ENCODE assay signal across 12 mouse cellular contexts in the genomic region with DNA sequence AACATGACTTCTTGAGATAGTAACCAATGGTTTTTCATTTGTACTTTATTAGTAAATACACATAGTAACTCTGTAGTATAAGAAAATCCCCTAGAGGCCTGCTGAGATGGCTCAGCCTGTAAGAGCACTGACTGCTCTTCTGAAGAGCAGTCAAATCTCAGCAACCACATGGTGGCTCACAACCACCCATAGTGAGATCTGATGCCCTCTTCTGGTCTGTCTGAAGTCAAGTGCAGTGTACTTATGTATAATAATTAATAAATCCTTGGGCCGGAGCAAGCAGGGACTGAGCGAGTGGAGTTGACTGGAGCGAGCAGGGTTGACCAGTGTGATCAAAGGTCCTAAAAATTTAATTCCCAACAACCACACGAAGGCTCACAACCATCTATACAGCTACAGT. TPM values are rescaled to one million over a fixed set of nuclear protein-coding genes. Genes with fewer than 3 reads are reported as not detected.
A peak's percentile ranks its signal among the peaks of the same experiment; 100 is the strongest.
DNase-seq lines count a peak whose midpoint lies in the region; ATAC-seq and TF ChIP-seq lines count a peak whose summit lies in the region.
"Had no signal": no experiment of that assay in that cellular context is flagged by ENCODE, and none has a peak within 500 bp of the region (broad histone marks: within the 10 kb centered on the region; RNA-seq: fewer than 3 reads in every experiment).

No protein-coding gene starts in this region.

- intact Hi-C loops in left cerebral cortex, adult 2 months (cut with DNase I): no loop called here
- intact Hi-C loops in left cerebral cortex, postnatal 36 days (cut with DNase I): no loop called here

- 0 out of 2 replicates have a peak, but pooled peaks have one; percentile 23 for ATAC-seq in neutrophil, adult 5-6 weeks (ENCODE audit: extremely low read depth, insufficient number of reproducible peaks, low FRiP score, poor library complexity, severe bottlenecking)

- H3K4me3 ChIP-seq in left cerebral cortex, adult 2 months: no peak overlapping the region
- H3K4me3 ChIP-seq: neural tube, embryonic 15.5 days had no signal

- peak; percentile 7 for DNase-seq in adrenal gland, postnatal 10 days
- DNase-seq in adrenal gland, postnatal 25 days: no peak
- DNase-seq in left cerebral cortex, adult 2 months (ENCODE audit: extremely low spot score in 1 of 2, low spot score in 2 of 2): no peak
- no peak for DNase-seq in left cerebral cortex, postnatal 36 days (ENCODE audit: low spot score in 2 of 2)
- DNase-seq in adipocyte (ENCODE audit: low spot score): peak; percentile 11
- DNase-seq in testis, postnatal 10 days (ENCODE audit: low spot score): no peak
- no peak for DNase-seq in thymus, postnatal 36 days
- DNase-seq: cerebellum, adult 9-11 months; gastrocnemius, postnatal 25 days; heart, postnatal 4 days had no signal

- TF ChIP-seq CTCF in left cerebral cortex, adult 2 months (IDR thresholded peaks at IDR 0.05): peak; percentile 23

- no peak overlapping the region for H3K27ac ChIP-seq in left cerebral cortex, adult 2 months
- H3K27ac ChIP-seq: neural tube, embryonic 15.5 days had no signal

RNA-seq across cellular contexts. Expression of a gene that starts 11.7 kb away (rescaled TPM):
- 10 to 100 TPM; 20.3 to 21.7 TPM for total RNA-seq in adrenal gland, postnatal 10 days (2021)
- 19.8 and 23.9 TPM in 2 replicates for total RNA-seq in adrenal gland, postnatal 25 days (2021)
- total RNA-seq in left cerebral cortex, adult 2 months (2021): 10 to 100 TPM; 31.7 to 35.2 TPM
- 10 to 100 TPM; 28.8 to 38.9 TPM for total RNA-seq in left cerebral cortex, postnatal 36 days (2021)
- 29.3 and 32.6 TPM in 2 replicates for total RNA-seq in neutrophil, adult 5-6 weeks (2017)

RNA-seq across cellular contexts. Expression of a gene that starts 27.8 kb away (rescaled TPM):
- 10 to 100 TPM; 19.1 to 22.1 TPM for total RNA-seq in adrenal gland, postnatal 10 days (2021)
- 21.6 and 23.3 TPM in 2 replicates for total RNA-seq in adrenal gland, postnatal 25 days (2021)
- 10 to 100 TPM; 44.4 to 49.2 TPM for total RNA-seq in left cerebral cortex, adult 2 months (2021)
- 10 to 100 TPM; 49.4 to 54.4 TPM for total RNA-seq in left cerebral cortex, postnatal 36 days (2021)
- 17.9 and 18.5 TPM in 2 replicates for total RNA-seq in neutrophil, adult 5-6 weeks (2017)

RNA-seq across cellular contexts. Expression of a gene that starts 27.8 kb away (rescaled TPM):
- total RNA-seq in adrenal gland, postnatal 10 days (2021): 10 to 100 TPM; 11.4 to 17.1 TPM
- total RNA-seq in adrenal gland, postnatal 25 days (2021): 8.8 and 14.8 TPM in 2 replicates
- total RNA-seq in left cerebral cortex, adult 2 months (2021): 10 to 100 TPM; 22.8 to 24.8 TPM
- 10 to 100 TPM; 21.1 to 23.1 TPM for total RNA-seq in left cerebral cortex, postnatal 36 days (2021)
- total RNA-seq in neutrophil, adult 5-6 weeks (2017): 8.3 and 11.4 TPM in 2 replicates

RNA-seq across cellular contexts. Expression of a gene that starts 53.4 kb away (rescaled TPM):
- total RNA-seq in adrenal gland, postnatal 10 days (2021): not detected
- not detected in 2 replicates for total RNA-seq in adrenal gland, postnatal 25 days (2021)
- total RNA-seq in left cerebral cortex, adult 2 months (2021): not detected
- total RNA-seq in left cerebral cortex, postnatal 36 days (2021): not detected
- total RNA-seq in neutrophil, adult 5-6 weeks (2017): not detected in 2 replicates
- total RNA-seq: gastrocnemius, postnatal 25 days; heart, postnatal 4 days had no signal

Comparison
In these comparisons a context has a peak if more than half of its experiments do, and no peak if none do; other contexts are left out.
1. DNase-seq: peak in adrenal gland, postnatal 10 days (single experiment) and adipocyte (single experiment); none in adrenal gland, postnatal 25 days (single experiment), left cerebral cortex, adult 2 months (0 of 2), left cerebral cortex, postnatal 36 days (0 of 2), testis, postnatal 10 days (single experiment) and thymus, postnatal 36 days (0 of 2).